Mouse (Mus musculus) heart, adult 2 months (tissue): ENCODE data around the gene Stip1. TPM values are rescaled to one million over a fixed set of nuclear protein-coding genes. Genes with fewer than 3 reads are reported as not detected.

ENCODE experiments used
- DNase-seq, 2 experiments: peaks; one replicate each; pipeline ENCODE4 v3.0.0; 2021
- H3K27ac ChIP-seq: fragments of 200-600 bp; 2 replicates; pipeline ENCODE4 v1.8.1; 2022
- H3K27me3 ChIP-seq: fragments of 200-500 bp; 2 replicates; pipeline ENCODE4 v1.6.1; 2012; ENCODE audit warnings: mild to moderate bottlenecking, low read length, inconsistent platforms, mixed read lengths; ENCODE audit not compliant: control insufficient read depth, insufficient read depth
- H3K36me3 ChIP-seq: fragments of 200-500 bp; 2 replicates; pipeline ENCODE4 v1.6.1; 2012; ENCODE audit warnings: low read length, inconsistent platforms; ENCODE audit not compliant: control insufficient read depth, insufficient read depth
- H3K4me1 ChIP-seq: fragments of 200-500 bp; 2 replicates; pipeline ENCODE4 v1.6.1; 2011; ENCODE audit warnings: low read length; ENCODE audit not compliant: control insufficient read depth, insufficient read depth
- H3K4me3 ChIP-seq: fragments of 200-600 bp; 2 replicates; pipeline ENCODE4 v1.8.1; 2022
- H3K79me2 ChIP-seq: fragments of 200-500 bp; replicated peaks from 2 replicates; pipeline ENCODE4 v1.6.1; 2012; ENCODE audit warnings: mild to moderate bottlenecking, inconsistent platforms, low read length, moderate library complexity, mixed read lengths; ENCODE audit not compliant: control insufficient read depth, insufficient read depth
- H3K9ac ChIP-seq: fragments of 200-500 bp; 2 replicates; pipeline ENCODE4 v1.6.1; 2012; ENCODE audit warnings: low read depth, mild to moderate bottlenecking, control low read depth, inconsistent platforms, low read length, mixed read lengths
- CTCF ChIP-seq: fragments of 200-600 bp; IDR thresholded peaks from 2 replicates; pipeline ENCODE4 v1.8.1; 2022; ENCODE audit warnings: antibody characterized with exemption, mild to moderate bottlenecking, moderate library complexity
- EP300 ChIP-seq: fragments of 200-500 bp; IDR thresholded peaks from 2 replicates; pipeline ENCODE4 v1.6.1; 2011; ENCODE audit warnings: low read depth, low read length, control low read depth; ENCODE audit not compliant: insufficient read depth
- POLR2A ChIP-seq: fragments of 200-500 bp; IDR thresholded peaks from 2 replicates; pipeline ENCODE4 v1.6.1; 2011; ENCODE audit warnings: mild to moderate bottlenecking, low read depth, low read length, control low read depth; ENCODE audit not compliant: insufficient read depth
- WGBS: fragments of 180-500 bp; shearing (Covaris S2); methylation state at CpG from one replicate; pipeline ENCODE4 v1.1.7; 2018; 5-methylcytosine and 5-hydroxymethylcytosine counted together
- intact Hi-C: fragments of 180-260 bp; cut with DNase I; formaldehyde crosslinking; loops from one replicate; pipeline ENCODE4 v1.15.1; 2025
- polyA plus RNA-seq: library from polyadenylated mRNA; depleted of rRNA; stranded (reverse); fragments of >200 nt; gene quantifications from 2 replicates; pipeline ENCODE4 v1.2.3, GENCODE M21; 2012
- total RNA-seq, 2 experiments: library from RNA; stranded (reverse); gene quantifications; 2 replicates each; pipeline ENCODE4 v1.2.3; 2021

Gene Stip1
- total and polyA plus RNA-seq, 3 experiments, result 49.9 to 121 (median 117) TPM

DNA sequence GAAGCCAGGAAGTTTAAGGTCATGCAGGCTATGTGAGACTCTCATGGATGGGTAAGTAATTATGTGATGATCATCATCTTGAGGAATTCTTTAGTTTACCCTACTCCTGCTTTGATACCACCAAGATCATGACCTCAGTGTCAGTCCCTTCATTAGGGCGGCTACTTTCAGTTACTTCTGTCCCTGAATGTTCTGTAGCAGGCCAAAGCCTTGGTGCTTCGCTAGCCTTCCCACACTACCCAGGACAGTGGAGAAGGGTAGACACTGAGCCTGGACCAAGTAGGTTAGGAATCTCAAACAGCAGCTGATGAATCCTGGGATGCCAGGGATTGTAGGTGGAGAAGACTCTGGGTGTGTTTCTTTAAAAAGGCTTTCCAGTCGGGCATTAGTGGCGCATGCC, 58.3 kb downstream of the Stip1 start:
- H3K4me3 ChIP-seq, result no peak overlapping the region; the same call in 1 of the 2 replicates
- DNase-seq, result no peak
- no peaks in the 10 kb centered on the region for H3K27me3 ChIP-seq
- intact Hi-C loops, result loop anchor here (1.0 kb wide), 1 partner anchor 10 kb away; no protein-coding TSS in a partner anchor
- peak overlapping the region; percentile 97 for H3K27ac ChIP-seq
- whole genome bisulfite sequencing, result 86% methylated on average over 4 of the region's 4 CpGs
- peaks cover 2% of the 10 kb centered on the region; the same call in 1 of the 2 replicates for H3K79me2 ChIP-seq
- H3K36me3 ChIP-seq, result no peaks in the 10 kb centered on the region
- H3K9ac ChIP-seq, result no peak overlapping the region
- H3K4me1 ChIP-seq, result peaks cover 6% of the 10 kb centered on the region
- TF ChIP-seq EP300, result no peak
- TF ChIP-seq CTCF, result no peak
- no peak for TF ChIP-seq POLR2A

DNA sequence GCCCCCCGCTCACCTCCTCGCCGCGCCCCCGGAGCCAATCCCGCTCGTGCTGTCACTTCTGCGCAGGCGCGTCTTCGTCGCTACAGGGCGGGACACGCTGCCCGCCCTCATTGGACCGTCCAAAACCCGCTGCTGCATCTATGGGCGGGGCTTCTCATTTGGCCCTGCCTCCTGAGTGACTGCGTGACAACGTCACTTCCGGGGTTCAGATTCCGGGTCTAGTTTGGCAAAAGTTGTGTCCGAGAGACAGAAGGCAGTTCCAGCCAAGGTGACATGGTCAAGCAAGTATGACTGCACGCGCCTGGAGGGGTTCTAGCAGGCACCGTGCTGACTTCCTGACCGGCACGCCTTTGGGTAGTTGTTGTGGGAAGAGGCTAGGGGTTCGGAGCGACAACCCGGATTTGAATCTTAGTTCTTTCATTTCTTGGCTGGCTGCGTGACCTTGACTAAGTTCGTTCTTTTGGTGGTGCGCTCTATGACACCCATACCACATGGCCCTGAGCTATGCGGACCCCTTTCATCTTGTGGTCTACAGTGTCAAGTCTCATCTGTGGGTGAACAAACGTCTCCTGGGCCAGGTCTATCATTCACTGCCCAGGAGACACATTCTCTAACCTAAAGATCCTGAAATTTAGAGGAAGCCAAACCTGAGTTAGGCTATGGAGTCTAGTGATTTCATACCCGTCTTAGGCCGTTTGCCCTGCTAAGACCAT, 59.2 kb downstream of the Stip1 start, which contains the start of gene Fkbp2:
Fkbp2 (minus strand) TSS at position 121 of the 713 bp plus-strand sequence.
- peak; percentile 99 for DNase-seq
- intact Hi-C loops, result loop anchor here (1.0 kb wide), 1 partner anchor 11 kb away; no protein-coding TSS in a partner anchor
- TF ChIP-seq POLR2A (peak; percentile 100), CTCF (no peak), EP300 (peak; percentile 84)
- peaks cover 3% of the 10 kb centered on the region; the same call in 1 of the 2 replicates for H3K4me1 ChIP-seq
- H3K36me3 ChIP-seq, result no peaks in the 10 kb centered on the region
- peak within 1 kb of the TSS; percentile 95 for H3K4me3 ChIP-seq
- H3K9ac ChIP-seq, result peak within 1 kb of the TSS; percentile 77
- 1% methylated on average over 36 of the region's 38 CpGs for WGBS
- H3K27ac ChIP-seq, result peak within 1 kb of the TSS; percentile 97
- H3K79me2 ChIP-seq, result no peaks in the 10 kb centered on the region
- no peaks in the 10 kb centered on the region for H3K27me3 ChIP-seq

DNA sequence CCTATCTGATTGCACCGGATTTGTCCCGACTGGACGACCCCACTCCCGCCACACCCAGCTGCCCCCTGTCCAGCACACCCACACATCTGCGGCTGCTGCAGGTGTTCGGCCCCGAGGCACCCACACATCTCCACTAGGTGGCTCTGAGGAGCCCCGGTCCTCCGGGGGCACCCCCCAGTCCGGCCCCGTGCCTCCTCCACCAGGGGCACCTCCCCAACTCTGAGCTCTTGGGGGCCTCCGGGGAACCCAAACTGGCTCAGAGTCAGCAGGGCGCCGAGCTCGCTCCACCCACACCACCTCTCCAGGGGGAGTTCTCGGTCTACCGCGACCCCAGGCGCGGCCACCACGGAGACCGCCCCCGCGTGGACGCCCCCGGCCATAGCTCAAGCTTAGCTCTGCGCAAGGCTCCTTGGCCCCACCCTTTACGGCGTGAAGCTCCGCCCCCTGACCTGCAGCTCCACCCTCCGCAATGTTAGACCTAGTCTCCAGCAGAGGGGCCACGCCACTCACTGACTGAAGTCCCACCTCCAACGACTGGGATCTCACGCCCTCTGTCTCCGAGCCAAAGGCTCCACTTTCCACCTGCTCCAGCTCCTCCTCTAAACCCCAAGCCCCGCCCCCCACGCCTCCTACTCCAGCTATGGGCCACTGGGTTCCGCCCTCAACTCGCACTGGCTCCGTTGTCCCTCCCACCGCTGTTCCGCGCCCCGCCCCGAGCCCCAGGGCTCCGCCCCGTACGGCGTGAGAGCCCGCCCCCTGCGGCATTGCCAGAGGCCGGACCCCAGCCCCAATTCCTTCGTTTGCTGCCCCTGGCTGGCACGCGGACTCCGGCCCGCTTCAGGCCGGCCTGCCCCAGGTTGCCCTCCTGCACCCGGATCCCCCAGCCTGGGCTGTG, 60.0 kb downstream of the Stip1 start:
- peaks cover 3% of the 10 kb centered on the region; the same call in 1 of the 2 replicates for H3K4me1 ChIP-seq
- H3K36me3 ChIP-seq, result no peaks in the 10 kb centered on the region
- H3K79me2 ChIP-seq, result no peaks in the 10 kb centered on the region
- TF ChIP-seq EP300, result 0 out of 2 replicates have a peak, but pooled peaks have one; percentile 6
- peak; percentile 87 for TF ChIP-seq CTCF
- peak; percentile 50; the same call in 1 of the 2 replicates for TF ChIP-seq POLR2A
- peak; percentile 99 for DNase-seq
- H3K9ac ChIP-seq, result peak overlapping the region; percentile 72
- H3K4me3 ChIP-seq, result peak overlapping the region; percentile 95
- H3K27me3 ChIP-seq, result no peaks in the 10 kb centered on the region
- WGBS, result under 1% methylated on average over 58 of the region's 59 CpGs
- peak overlapping the region; percentile 97 for H3K27ac ChIP-seq
- intact Hi-C loops, result loop anchor here (2.0 to 5.0 kb wide), 2 partner anchors 37 to 59 kb away; partner anchors contain the start of genes Bad, Gpr137 and Stip1

DNA sequence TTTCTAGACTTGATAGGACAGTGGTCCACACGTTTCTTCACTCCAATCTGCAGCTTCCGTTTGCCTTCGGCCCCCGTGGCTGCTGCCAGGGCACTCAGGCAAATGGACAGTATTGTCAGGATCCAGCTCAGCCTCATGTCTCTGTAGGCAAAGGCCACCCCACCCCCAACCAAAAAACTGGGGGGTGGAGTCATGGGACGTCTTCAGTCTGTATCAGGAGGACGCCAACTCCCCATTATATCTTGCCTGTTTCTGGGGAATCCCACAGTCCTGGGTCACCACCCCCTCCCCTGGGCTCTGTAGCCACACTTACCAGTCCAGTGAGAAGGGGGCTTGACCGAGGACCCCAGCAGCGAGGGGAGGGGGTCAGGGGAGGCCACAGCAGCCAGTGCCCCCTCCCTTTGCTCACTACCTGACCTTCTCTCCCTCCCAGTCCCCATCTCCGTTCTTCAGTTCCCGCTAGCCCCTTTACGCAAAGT, 60.7 kb downstream of the Stip1 start:
- H3K9ac ChIP-seq, result peak overlapping the region; percentile 58
- TF ChIP-seq EP300, result no peak
- no peak for TF ChIP-seq CTCF
- no peak for TF ChIP-seq POLR2A
- DNase-seq, result peak; percentile 46 to 49
- no peaks in the 10 kb centered on the region for H3K79me2 ChIP-seq
- peak overlapping the region; percentile 97 for H3K27ac ChIP-seq
- H3K27me3 ChIP-seq, result no peaks in the 10 kb centered on the region
- H3K4me3 ChIP-seq, result peak overlapping the region; percentile 95
- peaks cover 3% of the 10 kb centered on the region; the same call in 1 of the 2 replicates for H3K4me1 ChIP-seq
- H3K36me3 ChIP-seq, result no peaks in the 10 kb centered on the region
- WGBS, result 12% methylated on average over 11 of the region's 11 CpGs
- intact Hi-C loops, result loop anchor here (2.0 to 5.0 kb wide), 2 partner anchors 37 to 60 kb away; partner anchors contain the start of genes Bad, Gpr137 and Stip1

DNA sequence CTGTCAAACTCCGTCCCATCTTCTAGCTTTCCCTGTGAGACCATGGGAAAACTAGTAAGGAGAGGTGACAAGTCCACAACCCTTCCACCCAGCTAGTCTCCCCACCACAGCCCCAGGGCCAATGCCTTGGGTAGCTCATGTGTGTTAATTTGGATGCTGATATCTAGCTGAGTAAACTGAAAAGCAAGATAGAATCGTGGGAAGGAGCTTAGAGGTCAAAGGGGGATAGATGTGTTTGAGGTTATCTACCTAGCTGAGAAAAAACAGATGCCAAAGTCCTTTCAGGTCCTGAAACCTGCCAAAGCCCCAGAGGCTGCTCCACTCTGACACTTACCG, 61.2 kb downstream of the Stip1 start:
- H3K4me1 ChIP-seq, result peaks cover 3% of the 10 kb centered on the region; the same call in 1 of the 2 replicates
- intact Hi-C loops, result loop anchor here (2.0 to 5.0 kb wide), 2 partner anchors 36 to 60 kb away; partner anchors contain the start of genes Bad, Gpr137 and Stip1
- peak overlapping the region; percentile 95; the same call in 1 of the 2 replicates for H3K4me3 ChIP-seq
- H3K36me3 ChIP-seq, result no peaks in the 10 kb centered on the region
- no peaks in the 10 kb centered on the region for H3K79me2 ChIP-seq
- H3K27ac ChIP-seq, result no peak overlapping the region; the same call in 1 of the 2 replicates
- DNase-seq, result no peak
- 43% methylated on average over 3 of the region's 3 CpGs for WGBS
- H3K9ac ChIP-seq, result no peak overlapping the region
- TF ChIP-seq CTCF (no peak), EP300 (no peak), POLR2A (no peak)
- no peaks in the 10 kb centered on the region for H3K27me3 ChIP-seq
